Mouse (Mus musculus) heart, embryonic 10.5 days (tissue): ENCODE data around the gene Rpl9-ps6. TPM values are rescaled to one million over a fixed set of nuclear protein-coding genes. Genes with fewer than 3 reads are reported as not detected.
"Not testable (repeated sequence)": the region's sequence is repeated elsewhere in the genome, so short reads cannot be mapped to it uniquely, and the experiment has no call there.

Source experiments
- DNase-seq: peaks from one replicate; pipeline ENCODE4 v3.0.0-alpha.2; 2017; ENCODE audit warnings: low spot score
- H3K27ac ChIP-seq: fragments of 300-500 bp; sonication (generic); 2 replicates; pipeline ENCODE4 v1.5.1; 2016; ENCODE audit warnings: mild to moderate bottlenecking
- H3K27me3 ChIP-seq: fragments of 300-500 bp; sonication (generic); 2 replicates; pipeline ENCODE4 v1.6.1; 2016; ENCODE audit warnings: mild to moderate bottlenecking; ENCODE audit not compliant: poor library complexity, insufficient read depth, severe bottlenecking
- H3K36me3 ChIP-seq: fragments of 300-500 bp; sonication (generic); 2 replicates; pipeline ENCODE4 v1.6.1; 2016; ENCODE audit warnings: mild to moderate bottlenecking, moderate library complexity
- H3K4me1 ChIP-seq: fragments of 300-500 bp; sonication (generic); 2 replicates; pipeline ENCODE4 v1.6.1; 2016; ENCODE audit warnings: mild to moderate bottlenecking
- H3K4me3 ChIP-seq: fragments of 300-500 bp; sonication (generic); 2 replicates; pipeline ENCODE4 v1.5.1; 2016; ENCODE audit warnings: mild to moderate bottlenecking, moderate library complexity
- H3K9me3 ChIP-seq: fragments of 300-500 bp; sonication (generic); 2 replicates; pipeline ENCODE4 v1.6.1; 2016; ENCODE audit warnings: mild to moderate bottlenecking, moderate library complexity
- WGBS: fragments of 180-500 bp; shearing (Covaris S2); methylation state at CpG from one replicate; pipeline ENCODE4 v1.1.7; 2016; 5-methylcytosine and 5-hydroxymethylcytosine counted together
- polyA plus RNA-seq: library from polyadenylated mRNA; unstranded; fragments of >200 nt; fragmentation: Nextera tagmentation; extraction: Ambion mirVana; gene quantifications from 2 replicates; pipeline ENCODE4 v1.2.1, GENCODE M21; 2016

Gene Rpl9-ps6
- polyA plus RNA-seq, 1 experiment from 2014 or later, result 55.7 TPM

- Histone ChIP-seq H3K4me1 (no peaks in the 10 kb centered on the region), H3K9me3 (no peaks in the 10 kb centered on the region), H3K27ac (no peak overlapping the region), H3K27me3 (no peaks in the 10 kb centered on the region), H3K36me3 (no peaks in the 10 kb centered on the region), H3K4me3 (no peak overlapping the region)
- 60% methylated on average over 12 of the region's 12 CpGs for WGBS
- DNase-seq, result peak; percentile 76
Measured at GRCm38 (mm10) chr19:32476016-32476711, 9.8 kb upstream of the Rpl9-ps6 start.

- Histone ChIP-seq H3K36me3 (no peaks in the 10 kb centered on the region), H3K9me3 (no peaks in the 10 kb centered on the region), H3K27me3 (no peaks in the 10 kb centered on the region), H3K4me3 (no peak overlapping the region), H3K4me1 (no peaks in the 10 kb centered on the region), H3K27ac (no peak overlapping the region)
- DNase-seq, result no peak
- WGBS, result 85% methylated on average over 13 of the region's 13 CpGs
Measured at GRCm38 (mm10) chr19:32470570-32471263, 4.3 kb upstream of the Rpl9-ps6 start.

- Histone ChIP-seq H3K9me3 (no peaks in the 10 kb centered on the region), H3K27me3 (no peaks in the 10 kb centered on the region), H3K36me3 (no peaks in the 10 kb centered on the region), H3K27ac (no peak overlapping the region), H3K4me1 (no peaks in the 10 kb centered on the region), H3K4me3 (no peak overlapping the region)
- WGBS, result 45% methylated on average over 6 of the region's 6 CpGs
- DNase-seq, result no peak
Measured at GRCm38 (mm10) chr19:32470059-32470497, 3.7 kb upstream of the Rpl9-ps6 start.

- Histone ChIP-seq H3K27me3 (no peaks in the 10 kb centered on the region), H3K4me3 (no peak overlapping the region), H3K36me3 (no peaks in the 10 kb centered on the region), H3K4me1 (no peaks in the 10 kb centered on the region), H3K9me3 (no peaks in the 10 kb centered on the region), H3K27ac (no peak overlapping the region)
- no peak for DNase-seq
- 89% methylated on average over 5 of the region's 5 CpGs for WGBS
Measured at GRCm38 (mm10) chr19:32467325-32467724, 947 bp upstream of the Rpl9-ps6 start.

GRCm38 (mm10) chr19:32465228-32465627 is 1.1 kb downstream of the Rpl9-ps6 start:
- Histone ChIP-seq H3K36me3 (no peaks in the 10 kb centered on the region), H3K4me3 (no peak overlapping the region), H3K9me3 (no peaks in the 10 kb centered on the region), H3K27ac (no peak overlapping the region), H3K27me3 (no peaks in the 10 kb centered on the region), H3K4me1 (no peaks in the 10 kb centered on the region)
- no peak for DNase-seq
- 79% methylated on average over 4 of the region's 4 CpGs for WGBS

GRCm38 (mm10) chr19:32463037-32463436 is 3.3 kb downstream of the Rpl9-ps6 start:
- no peak overlapping the region for H3K27ac ChIP-seq
- DNase-seq, result no peak
- H3K36me3 ChIP-seq, result no peaks in the 10 kb centered on the region
- no peaks in the 10 kb centered on the region for H3K27me3 ChIP-seq
- WGBS, result 85% methylated on average over 6 of the region's 6 CpGs
- no peaks in the 10 kb centered on the region for H3K4me1 ChIP-seq
- no peak overlapping the region for H3K4me3 ChIP-seq
- H3K9me3 ChIP-seq, result no peaks in the 10 kb centered on the region

GRCm38 (mm10) chr19:32457631-32458030 is 8.7 kb downstream of the Rpl9-ps6 start:
- not testable (repeated sequence) for H3K4me3 ChIP-seq, H3K27me3 ChIP-seq, H3K9me3 ChIP-seq, H3K27ac ChIP-seq, H3K36me3 ChIP-seq, DNase-seq, H3K4me1 ChIP-seq
- 85% methylated on average over 8 of the region's 8 CpGs for WGBS

- no peak for DNase-seq
Measured at GRCm38 (mm10) chr19:32456744-32457143, 9.6 kb downstream of the Rpl9-ps6 start.

GRCm38 (mm10) chr19:32452231-32452630 is 14.1 kb downstream of the Rpl9-ps6 start:
- no peak for DNase-seq
- no peak overlapping the region for H3K4me3 ChIP-seq
- H3K27ac ChIP-seq, result no peak overlapping the region
- WGBS, result 77% methylated on average over 4 of the region's 4 CpGs
- no peaks in the 10 kb centered on the region for H3K4me1 ChIP-seq
- no peaks in the 10 kb centered on the region for H3K36me3 ChIP-seq
- peaks cover 3% of the 10 kb centered on the region; the same call in 1 of the 2 replicates for H3K9me3 ChIP-seq
- no peaks in the 10 kb centered on the region for H3K27me3 ChIP-seq

More at GRCm38 (mm10) chr19:32456744-32457143, 9.6 kb downstream of the Rpl9-ps6 start:
- H3K36me3 ChIP-seq, result no peaks in the 10 kb centered on the region
- H3K9me3 ChIP-seq, result no peaks in the 10 kb centered on the region
- H3K27me3 ChIP-seq, result no peaks in the 10 kb centered on the region
- WGBS, result 76% methylated on average over 2 of the region's 2 CpGs
- H3K4me1 ChIP-seq, result no peaks in the 10 kb centered on the region
- H3K27ac ChIP-seq, result no peak overlapping the region
- no peak overlapping the region for H3K4me3 ChIP-seq

- DNase-seq, result peak; percentile 39
- no peak overlapping the region for H3K4me3 ChIP-seq
- 91% methylated on average over 10 of the region's 10 CpGs for WGBS
- H3K36me3 ChIP-seq, result no peaks in the 10 kb centered on the region
- no peaks in the 10 kb centered on the region for H3K4me1 ChIP-seq
- peaks cover 3% of the 10 kb centered on the region; the same call in 1 of the 2 replicates for H3K9me3 ChIP-seq
- H3K27me3 ChIP-seq, result no peaks in the 10 kb centered on the region
- H3K27ac ChIP-seq, result no peak overlapping the region
Measured at GRCm38 (mm10) chr19:32448931-32449330, 17.4 kb downstream of the Rpl9-ps6 start.

GRCm38 (mm10) chr19:32441568-32441967 is 24.8 kb downstream of the Rpl9-ps6 start:
- Histone ChIP-seq H3K4me1 (peaks cover 6% of the 10 kb centered on the region; the same call in 1 of the 2 replicates), H3K27me3 (no peaks in the 10 kb centered on the region), H3K36me3 (no peaks in the 10 kb centered on the region), H3K27ac (no peak overlapping the region), H3K9me3 (no peaks in the 10 kb centered on the region), H3K4me3 (no peak overlapping the region)
- 96% methylated on average over 11 of the region's 11 CpGs for WGBS
- peak; percentile 46 for DNase-seq

- H3K36me3 ChIP-seq, result no peaks in the 10 kb centered on the region
- no peak overlapping the region for H3K27ac ChIP-seq
- peaks cover 6% of the 10 kb centered on the region; the same call in 1 of the 2 replicates for H3K4me1 ChIP-seq
- H3K4me3 ChIP-seq, result no peak overlapping the region
- no peaks in the 10 kb centered on the region for H3K9me3 ChIP-seq
- no peaks in the 10 kb centered on the region for H3K27me3 ChIP-seq
- no peak for DNase-seq
- 95% methylated on average over 2 of the region's 2 CpGs for WGBS
Measured at GRCm38 (mm10) chr19:32439356-32439755, 27.0 kb downstream of the Rpl9-ps6 start.

GRCm38 (mm10) chr19:32425856-32426255 is 40.5 kb downstream of the Rpl9-ps6 start:
- WGBS, result 81% methylated on average over 3 of the region's 3 CpGs
- H3K4me1 ChIP-seq, result peaks cover 8% of the 10 kb centered on the region; the same call in 1 of the 2 replicates
- no peak for DNase-seq
- H3K27ac ChIP-seq, result no peak overlapping the region
- H3K27me3 ChIP-seq, result no peaks in the 10 kb centered on the region
- no peaks in the 10 kb centered on the region for H3K36me3 ChIP-seq
- H3K9me3 ChIP-seq, result no peaks in the 10 kb centered on the region
- no peak overlapping the region for H3K4me3 ChIP-seq
